ENCODE assay signal across 9 mouse cellular contexts in genomic region chr5:136084891-136085651, GRCm38 (mm10). TPM values are rescaled to one million over a fixed set of nuclear protein-coding genes. Genes with fewer than 3 reads are reported as not detected.
A peak's percentile ranks its signal among the peaks of the same experiment; 100 is the strongest.
DNase-seq lines count a peak whose midpoint lies in the region; ATAC-seq and TF ChIP-seq lines count a peak whose summit lies in the region.
"Had no signal": no experiment of that assay in that cellular context is flagged by ENCODE, and none has a peak within 500 bp of the region (broad histone marks: within the 10 kb centered on the region; RNA-seq: fewer than 3 reads in every experiment).

No protein-coding gene starts in this region.

- 5% methylated on average over 21 of the region's 21 CpGs for WGBS in embryonic facial prominence, embryonic 10.5 days
- 5% methylated on average over 21 of the region's 21 CpGs for WGBS in hindbrain, postnatal 0 days
- 5% methylated on average over 21 of the region's 21 CpGs for WGBS in macrophage (ENCODE audit: missing documents)

- H3K9me3 ChIP-seq in embryonic facial prominence, embryonic 10.5 days = no peaks in the 10 kb centered on the region
- no peaks in the 10 kb centered on the region for H3K9me3 ChIP-seq in hindbrain, postnatal 0 days (ENCODE audit: low read length)

- no peaks in the 10 kb centered on the region for H3K36me3 ChIP-seq in embryonic facial prominence, embryonic 10.5 days (replicated peaks)
- H3K36me3 ChIP-seq in hindbrain, postnatal 0 days (ENCODE audit: insufficient read depth, low read length) = no peaks in the 10 kb centered on the region
- peaks cover 16% of the 10 kb centered on the region for H3K36me3 ChIP-seq in macrophage (ENCODE audit: inconsistent target)
- H3K36me3 ChIP-seq in splenic B cell, adult 2 months (ENCODE audit: control insufficient read depth, insufficient read depth, low read length, poor library complexity, severe bottlenecking) = no peaks in the 10 kb centered on the region

- H3K4me3 ChIP-seq in embryonic facial prominence, embryonic 10.5 days = peak overlapping the region; percentile 67
- peak overlapping the region; percentile 47 for H3K4me3 ChIP-seq in hindbrain, postnatal 0 days (ENCODE audit: low read length)
- H3K4me3 ChIP-seq in macrophage (ENCODE audit: inconsistent target) = peak overlapping the region; percentile 98

- DNase-seq in CD4-positive, CD25-positive, alpha-beta regulatory T cell, adult 2 months (ENCODE audit: low read depth, low spot score) = peak; percentile 48
- peak; percentile 39 to 55 for DNase-seq in adrenal gland, adult 18-20 months (ENCODE audit: low spot score in 2 of 2)
- peak; percentile 66 for DNase-seq in embryonic facial prominence, embryonic 10.5 days (ENCODE audit: low spot score)
- DNase-seq in hindbrain, postnatal 0 days (ENCODE audit: low spot score) = peak; percentile 69
- DNase-seq in splenic B cell, adult 2 months (ENCODE audit: low read depth, low spot score) = peak; percentile 70
- DNase-seq in frontal cortex, adult 2 months (ENCODE audit: extremely low spot score in 1 of 2, low spot score in 1 of 2) = no peak

- H3K27ac ChIP-seq in embryonic facial prominence, embryonic 10.5 days (replicated peaks) = no peak overlapping the region
- H3K27ac ChIP-seq in hindbrain, postnatal 0 days = peak overlapping the region; percentile 54; the same call in 1 of the 2 replicates
- peak overlapping the region; percentile 91 for H3K27ac ChIP-seq in macrophage

- peak overlapping the region; percentile 48 for H3K9ac ChIP-seq in hindbrain, postnatal 0 days (replicated peaks; ENCODE audit: low read length)

- peak overlapping the region; percentile 59 for H3K4me2 ChIP-seq in hindbrain, postnatal 0 days (ENCODE audit: low read depth, low read length)

- peaks cover 40% of the 10 kb centered on the region for H3K4me1 ChIP-seq in embryonic facial prominence, embryonic 10.5 days
- H3K4me1 ChIP-seq in hindbrain, postnatal 0 days (ENCODE audit: insufficient read depth, low read length) = peaks cover 8% of the 10 kb centered on the region

- ATAC-seq in CD4-positive, CD25-positive, alpha-beta regulatory T cell, adult 4 months = no peak
- ATAC-seq in hindbrain, postnatal 0 days = peak; percentile 55

- H3K27me3 ChIP-seq in embryonic facial prominence, embryonic 10.5 days (replicated peaks; ENCODE audit: low read depth, poor library complexity, severe bottlenecking) = peaks cover 45% of the 10 kb centered on the region
- H3K27me3 ChIP-seq in hindbrain, postnatal 0 days (ENCODE audit: insufficient read depth, low read length) = no peaks in the 10 kb centered on the region
- H3K27me3 ChIP-seq in splenic B cell, adult 2 months (ENCODE audit: control insufficient read depth, insufficient read depth, low read length, poor library complexity, severe bottlenecking) = no peaks in the 10 kb centered on the region

- TF ChIP-seq CTCF in hindbrain, postnatal 0 days (IDR thresholded peaks at IDR 0.05; ENCODE audit: low read depth) = no peak

- H3K79me2 ChIP-seq in macrophage (ENCODE audit: inconsistent target) = peaks cover 48% of the 10 kb centered on the region

RNA-seq across cellular contexts. Expression of gene Rasa4, which starts 1.4 kb away (rescaled TPM):
- polyA plus RNA-seq in CD4-positive, CD25-positive, alpha-beta regulatory T cell, adult 4 months (2017; shearing (Covaris generic)) = 1 to 10 TPM; 1.7 to 2.8 TPM
- 10 to 100 TPM; 11.9 to 14.7 TPM for total RNA-seq in adrenal gland, adult 18-20 months (2021)
- polyA plus RNA-seq in embryonic facial prominence, embryonic 10.5 days (2016; fragmentation: Nextera tagmentation; extraction: Ambion mirVana) = 2.4 and 4.7 TPM in 2 replicates
- total RNA-seq in hindbrain, postnatal 0 days (2014; rRNA removed) = 27.0 and 27.5 TPM in 2 replicates
- 19.2 and 19.4 TPM in 2 replicates for polyA plus RNA-seq in hindbrain, postnatal 0 days (2015; fragmentation: Nextera tagmentation; extraction: Ambion mirVana)
- 1,000 to 10,000 TPM in 17 of 26 experiments, 100 to 1,000 TPM in 9; 637 to 2,788 (median 1,448) TPM for total RNA-seq in macrophage (2018; cell fraction: chromatin; rRNA removed)
- 100 to 1,000 TPM in 24 of 26 experiments, 10 to 100 TPM in 2; 98.6 to 294 (median 162) TPM for total RNA-seq in macrophage (2018; cell fraction: cytosol; rRNA removed)
- 1,000 to 10,000 TPM in 3 of 26 experiments, 100 to 1,000 TPM in 23; 233 to 2,281 (median 710) TPM for total RNA-seq in macrophage (2018; cell fraction: nucleus; rRNA removed)
- 51.3 to 186 TPM (median 61.5 TPM) in 3 replicates for polyA plus RNA-seq in macrophage (2018)
- polyA plus RNA-seq in frontal cortex, adult 2 months (2012; rRNA removed) = 23.9 and 24.6 TPM in 2 replicates

RNA-seq across cellular contexts. Expression of gene Upk3bl, which starts 30.8 kb away (rescaled TPM):
- polyA plus RNA-seq in CD4-positive, CD25-positive, alpha-beta regulatory T cell, adult 4 months (2017; shearing (Covaris generic)) = not detected
- not detected for total RNA-seq in adrenal gland, adult 18-20 months (2021)
- polyA plus RNA-seq in embryonic facial prominence, embryonic 10.5 days (2016; fragmentation: Nextera tagmentation; extraction: Ambion mirVana) = 6.0 and 6.7 TPM in 2 replicates
- not detected in 2 replicates for total RNA-seq in hindbrain, postnatal 0 days (2014; rRNA removed)
- polyA plus RNA-seq in hindbrain, postnatal 0 days (2015; fragmentation: Nextera tagmentation; extraction: Ambion mirVana) = 0.14 TPM in 1 of 2 replicates, not detected in the other
- not detected for total RNA-seq in macrophage (2018; cell fraction: chromatin; rRNA removed)
- total RNA-seq in macrophage (2018; cell fraction: cytosol; rRNA removed) = not detected
- not detected for total RNA-seq in macrophage (2018; cell fraction: nucleus; rRNA removed)
- not detected in 3 replicates for polyA plus RNA-seq in macrophage (2018)
- polyA plus RNA-seq in frontal cortex, adult 2 months (2012; rRNA removed) = 0.22 and 0.67 TPM in 2 replicates
- total RNA-seq: left cerebral cortex, postnatal 10 days had no signal

RNA-seq across cellular contexts. Expression of gene Polr2j, which starts 31.4 kb away (rescaled TPM):
- 100 to 1,000 TPM; 119 to 120 TPM for polyA plus RNA-seq in CD4-positive, CD25-positive, alpha-beta regulatory T cell, adult 4 months (2017; shearing (Covaris generic))
- total RNA-seq in adrenal gland, adult 18-20 months (2021) = 10 to 100 TPM; 70.3 to 78.0 TPM
- 300 and 301 TPM in 2 replicates for polyA plus RNA-seq in embryonic facial prominence, embryonic 10.5 days (2016; fragmentation: Nextera tagmentation; extraction: Ambion mirVana)
- total RNA-seq in hindbrain, postnatal 0 days (2014; rRNA removed) = 94.2 and 159 TPM in 2 replicates
- 235 and 245 TPM in 2 replicates for polyA plus RNA-seq in hindbrain, postnatal 0 days (2015; fragmentation: Nextera tagmentation; extraction: Ambion mirVana)
- 10 to 100 TPM in 5 of 26 experiments, 1 to 10 TPM in 21; 2.0 to 13.9 (median 6.0) TPM for total RNA-seq in macrophage (2018; cell fraction: chromatin; rRNA removed)
- 10 to 100 TPM; 39.3 to 85.6 (median 60.6) TPM for total RNA-seq in macrophage (2018; cell fraction: cytosol; rRNA removed)
- total RNA-seq in macrophage (2018; cell fraction: nucleus; rRNA removed) = 10 to 100 TPM in 17 of 26 experiments, 1 to 10 TPM in 9; 6.1 to 23.0 (median 13.5) TPM
- 75.0 to 118 TPM (median 101 TPM) in 3 replicates for polyA plus RNA-seq in macrophage (2018)
- 121 TPM in 2 replicates for polyA plus RNA-seq in frontal cortex, adult 2 months (2012; rRNA removed)

RNA-seq across cellular contexts. Expression of gene Upk3b, which starts 46.8 kb away (rescaled TPM):
- polyA plus RNA-seq in CD4-positive, CD25-positive, alpha-beta regulatory T cell, adult 4 months (2017; shearing (Covaris generic)) = not detected
- 10 to 100 TPM in 1 of 2 experiments, 1 to 10 TPM in 1; 7.4 to 14.0 TPM for total RNA-seq in adrenal gland, adult 18-20 months (2021)
- polyA plus RNA-seq in embryonic facial prominence, embryonic 10.5 days (2016; fragmentation: Nextera tagmentation; extraction: Ambion mirVana) = 0.32 and 0.78 TPM in 2 replicates
- total RNA-seq in hindbrain, postnatal 0 days (2014; rRNA removed) = not detected in 2 replicates
- not detected in 2 replicates for polyA plus RNA-seq in hindbrain, postnatal 0 days (2015; fragmentation: Nextera tagmentation; extraction: Ambion mirVana)
- 1 to 10 TPM in 1 of 26 experiments, under 1 TPM in 5, not detected in 20; 0.22 to 2.9 (median 0.37) TPM for total RNA-seq in macrophage (2018; cell fraction: chromatin; rRNA removed)
- under 1 TPM in 15 of 26 experiments, not detected in 11; under 0.01 to 0.32 (median 0.17) TPM for total RNA-seq in macrophage (2018; cell fraction: cytosol; rRNA removed)
- total RNA-seq in macrophage (2018; cell fraction: nucleus; rRNA removed) = 1 to 10 TPM in 1 of 26 experiments, under 1 TPM in 11, not detected in 14; 0.11 to 1.4 (median 0.23) TPM
- not detected in 3 replicates for polyA plus RNA-seq in macrophage (2018)
- not detected in 2 replicates for polyA plus RNA-seq in frontal cortex, adult 2 months (2012; rRNA removed)
- total RNA-seq: left cerebral cortex, postnatal 10 days had no signal

RNA-seq across cellular contexts. Expression of gene Lrwd1, which starts 50.8 kb away (rescaled TPM):
- polyA plus RNA-seq in CD4-positive, CD25-positive, alpha-beta regulatory T cell, adult 4 months (2017; shearing (Covaris generic)) = 10 to 100 TPM; 26.1 to 58.9 TPM
- total RNA-seq in adrenal gland, adult 18-20 months (2021) = 10 to 100 TPM; 11.0 to 11.4 TPM
- polyA plus RNA-seq in embryonic facial prominence, embryonic 10.5 days (2016; fragmentation: Nextera tagmentation; extraction: Ambion mirVana) = 59.7 and 62.4 TPM in 2 replicates
- total RNA-seq in hindbrain, postnatal 0 days (2014; rRNA removed) = 32.9 and 35.8 TPM in 2 replicates
- polyA plus RNA-seq in hindbrain, postnatal 0 days (2015; fragmentation: Nextera tagmentation; extraction: Ambion mirVana) = 16.8 and 17.7 TPM in 2 replicates
- 10 to 100 TPM in 23 of 26 experiments, 1 to 10 TPM in 3; 7.4 to 46.2 (median 24.5) TPM for total RNA-seq in macrophage (2018; cell fraction: chromatin; rRNA removed)
- total RNA-seq in macrophage (2018; cell fraction: cytosol; rRNA removed) = 10 to 100 TPM in 4 of 26 experiments, 1 to 10 TPM in 22; 4.8 to 11.6 (median 8.1) TPM
- total RNA-seq in macrophage (2018; cell fraction: nucleus; rRNA removed) = 10 to 100 TPM in 15 of 26 experiments, 1 to 10 TPM in 11; 6.6 to 29.7 (median 12.1) TPM
- polyA plus RNA-seq in macrophage (2018) = 6.0 to 13.5 TPM (median 9.4 TPM) in 3 replicates
- polyA plus RNA-seq in frontal cortex, adult 2 months (2012; rRNA removed) = 21.9 and 24.4 TPM in 2 replicates

Comparison
In these comparisons a context has a peak if more than half of its experiments do, and no peak if none do; other contexts are left out.
1. DNase-seq: peak in CD4-positive, CD25-positive, alpha-beta regulatory T cell, adult 2 months (single experiment), adrenal gland, adult 18-20 months (2 of 2), embryonic facial prominence, embryonic 10.5 days (single experiment), hindbrain, postnatal 0 days (single experiment) and splenic B cell, adult 2 months (single experiment); none in frontal cortex, adult 2 months (0 of 2).
2. H3K4me3 ChIP-seq: peak in every context shown above with its lines; median percentile 98 in macrophage; 67 in embryonic facial prominence, embryonic 10.5 days; 47 in hindbrain, postnatal 0 days.